Comparison of ENCODE assay signal across 8 mouse cellular contexts in genomic region chr9:119052154-119052944, GRCm38 (mm10). TPM values are rescaled to one million over a fixed set of nuclear protein-coding genes. Genes with fewer than 3 reads are reported as not detected.
DNase-seq lines count a peak whose midpoint lies in the region; ATAC-seq and TF ChIP-seq lines count a peak whose summit lies in the region.

TSS of gene Vill (plus strand) at chr9:119052778.

- H3K4me3 ChIP-seq in kidney, postnatal 0 days (replicated peaks; ENCODE audit: low read depth, low read length): peak within 1 kb of the TSS; percentile 39
- no peak within 1 kb of the TSS for H3K4me3 ChIP-seq in thymus, adult 2 months (ENCODE audit: control insufficient read depth, insufficient read depth, low read length)

- no peaks in the 10 kb centered on the region for H3K36me3 ChIP-seq in kidney, postnatal 0 days (ENCODE audit: insufficient read depth, low read length)
- H3K36me3 ChIP-seq in thymus, adult 2 months (ENCODE audit: control insufficient read depth, insufficient read depth, low read length): no peaks in the 10 kb centered on the region

- TF ChIP-seq CTCF in kidney, postnatal 0 days (IDR thresholded peaks at IDR 0.05; ENCODE audit: low read depth): no peak
- TF ChIP-seq CTCF in thymus, adult 2 months (IDR thresholded peaks at IDR 0.05; ENCODE audit: borderline replicate concordance, control insufficient read depth, extremely low read depth, insufficient read depth, low read length, poor library complexity): no peak

- WGBS in kidney, postnatal 0 days: 8% methylated on average over 22 of the region's 22 CpGs
- 63% methylated on average over 22 of the region's 22 CpGs for WGBS in thymus, adult 2 months

- no peaks in the 10 kb centered on the region for H3K27me3 ChIP-seq in kidney, postnatal 0 days (ENCODE audit: insufficient read depth, low read length)
- no peaks in the 10 kb centered on the region for H3K27me3 ChIP-seq in thymus, adult 2 months (ENCODE audit: control insufficient read depth, insufficient read depth, low read length)

- peak within 1 kb of the TSS; percentile 58 for H3K27ac ChIP-seq in kidney, postnatal 0 days
- no peak within 1 kb of the TSS for H3K27ac ChIP-seq in thymus, adult 2 months (ENCODE audit: control insufficient read depth, insufficient read depth, low read length)

- peaks cover 20% of the 10 kb centered on the region for H3K4me1 ChIP-seq in kidney, postnatal 0 days (replicated peaks; ENCODE audit: insufficient read depth, low read length)
- no peaks in the 10 kb centered on the region for H3K4me1 ChIP-seq in thymus, adult 2 months (replicated peaks; ENCODE audit: control insufficient read depth, insufficient read depth, low read length)

- ATAC-seq in kidney, postnatal 0 days (replicated peaks; ENCODE audit: low FRiP score, low read depth): peak; percentile 90

- peak within 1 kb of the TSS; percentile 79 for H3K4me2 ChIP-seq in kidney, postnatal 0 days (ENCODE audit: low read length)

- intact Hi-C loops in gastrocnemius, postnatal 36 days (cut with DNase I): no loop called here

- H3K9me3 ChIP-seq in kidney, postnatal 0 days (replicated peaks; ENCODE audit: low read length): no peaks in the 10 kb centered on the region

- DNase-seq in 3T3-L1 (ENCODE audit: low read depth, low spot score): peak; percentile 51
- peak; percentile 66 for DNase-seq in NIH3T3 (ENCODE audit: low read depth)
- DNase-seq in forelimb bud, embryonic 11.5 days (ENCODE audit: low read depth, low spot score): peak; percentile 84
- peak; percentile 93 for DNase-seq in kidney, postnatal 0 days (ENCODE audit: low spot score)
- DNase-seq in lung, postnatal 4 days: peak; percentile 64 to 79
- no peak for DNase-seq in cerebellum, adult 18-20 months
- no peak for DNase-seq in thymus, adult 2 months
- no peak for DNase-seq in gastrocnemius, postnatal 36 days

- no peak for TF ChIP-seq POLR2A in thymus, adult 2 months (IDR thresholded peaks at IDR 0.05; ENCODE audit: control insufficient read depth, extremely low read depth, insufficient read depth, low read length, poor library complexity)

- peak within 1 kb of the TSS; percentile 71 for H3K9ac ChIP-seq in kidney, postnatal 0 days (ENCODE audit: low read depth, low read length)

RNA-seq across cellular contexts. Expression of gene Vill, which starts in this region (rescaled TPM):
- polyA plus RNA-seq in kidney, postnatal 0 days (2015; fragmentation: Nextera tagmentation; extraction: Ambion mirVana): 38.8 and 41.8 TPM in 2 replicates
- 6.7 and 7.9 TPM in 2 replicates for polyA plus RNA-seq in thymus, adult 2 months (2012; rRNA removed)
- total RNA-seq in gastrocnemius, postnatal 36 days (2021): under 1 TPM; 0.18 to 0.81 TPM

Comparison
In these comparisons a context has a peak if more than half of its experiments do, and no peak if none do; other contexts are left out.
1. DNase-seq: peak in 3T3-L1 (single experiment), NIH3T3 (single experiment), forelimb bud, embryonic 11.5 days (single experiment), kidney, postnatal 0 days (single experiment) and lung, postnatal 4 days (2 of 2); none in cerebellum, adult 18-20 months (0 of 2), thymus, adult 2 months (single experiment) and gastrocnemius, postnatal 36 days (0 of 2).